Comparison of ENCODE assay signal across 8 mouse cellular contexts in genomic region chr6:148946409-148946742, GRCm38 (mm10). TPM values are rescaled to one million over a fixed set of nuclear protein-coding genes. Genes with fewer than 3 reads are reported as not detected.
A peak's percentile ranks its signal among the peaks of the same experiment; 100 is the strongest.
DNase-seq lines count a peak whose midpoint lies in the region; ATAC-seq and TF ChIP-seq lines count a peak whose summit lies in the region.

Sinhcaf (minus strand) TSS chr6:148946467.

- peak within 1 kb of the TSS; percentile 72 for H3K4me2 ChIP-seq in forebrain, embryonic 13.5 days
- peak within 1 kb of the TSS; percentile 100 for H3K4me2 ChIP-seq in liver, postnatal 0 days (ENCODE audit: low read depth, low read length)
- H3K4me2 ChIP-seq in neural tube, embryonic 14.5 days (ENCODE audit: low read depth, low read length): peak within 1 kb of the TSS; percentile 76

- no peak for TF ChIP-seq CTCF in ES-Bruce4 (IDR thresholded peaks at IDR 0.05; ENCODE audit: low read depth, low read length)
- TF ChIP-seq CTCF in liver, postnatal 0 days (IDR thresholded peaks at IDR 0.05; ENCODE audit: low read depth): no peak

- H3K27ac ChIP-seq in ES-Bruce4 (ENCODE audit: insufficient read depth, low read length): peak within 1 kb of the TSS; percentile 92
- peak within 1 kb of the TSS; percentile 93 for H3K27ac ChIP-seq in forebrain, embryonic 13.5 days
- peak within 1 kb of the TSS; percentile 90 for H3K27ac ChIP-seq in liver, postnatal 0 days (ENCODE audit: low read depth)
- peak within 1 kb of the TSS; percentile 76 for H3K27ac ChIP-seq in neural tube, embryonic 14.5 days (ENCODE audit: low read depth, low read length)

- intact Hi-C loops in heart, postnatal 10 days (cut with DNase I): loop anchor here (5.0 kb wide), 2 partner anchors 156 to 361 kb away; partner anchors contain the start of genes Dennd5b and Resf1

- WGBS in forebrain, embryonic 13.5 days: under 1% methylated on average over 47 of the region's 47 CpGs
- WGBS in large intestine, adult 2 months: 1% methylated on average over 47 of the region's 47 CpGs
- 0% methylated on average over 44 of the region's 47 CpGs for WGBS in liver, postnatal 0 days (ENCODE audit: insufficient replicate concordance)
- under 1% methylated on average over 35 of the region's 47 CpGs for WGBS in neural tube, embryonic 14.5 days

- H3K9ac ChIP-seq in ES-Bruce4 (ENCODE audit: low read depth, poor library complexity, severe bottlenecking): peak within 1 kb of the TSS; percentile 98
- H3K9ac ChIP-seq in forebrain, embryonic 13.5 days: peak within 1 kb of the TSS; percentile 98
- peak within 1 kb of the TSS; percentile 90 for H3K9ac ChIP-seq in liver, postnatal 0 days (replicated peaks)
- peak within 1 kb of the TSS; percentile 78 for H3K9ac ChIP-seq in neural tube, embryonic 14.5 days (replicated peaks; ENCODE audit: low read depth, low read length)

- TF ChIP-seq EP300 in ES-Bruce4 (IDR thresholded peaks at IDR 0.05; ENCODE audit: insufficient read depth, low read depth, low read length): peak; percentile 86
- TF ChIP-seq EP300 in liver, postnatal 0 days (IDR thresholded peaks at IDR 0.05; ENCODE audit: low read depth): no peak

- peaks cover 30% of the 10 kb centered on the region for H3K36me3 ChIP-seq in ES-Bruce4 (ENCODE audit: control insufficient read depth, insufficient read depth, low read length, poor library complexity, severe bottlenecking)
- H3K36me3 ChIP-seq in forebrain, embryonic 13.5 days (ENCODE audit: poor library complexity, severe bottlenecking): 0 out of 2 replicates have a peak, but pooled peaks cover 6% of the 10 kb centered on the region
- no peaks in the 10 kb centered on the region for H3K36me3 ChIP-seq in liver, postnatal 0 days (replicated peaks; ENCODE audit: insufficient read depth, low read length)
- H3K36me3 ChIP-seq in neural tube, embryonic 14.5 days (ENCODE audit: control insufficient read depth, insufficient read depth, low read length): no peaks in the 10 kb centered on the region

- H3K4me3 ChIP-seq in ES-Bruce4 (ENCODE audit: low read depth, low read length): peak within 1 kb of the TSS; percentile 88
- H3K4me3 ChIP-seq in forebrain, embryonic 13.5 days: peak within 1 kb of the TSS; percentile 93
- H3K4me3 ChIP-seq in liver, postnatal 0 days (ENCODE audit: low read depth, low read length): peak within 1 kb of the TSS; percentile 96
- H3K4me3 ChIP-seq in neural tube, embryonic 14.5 days (ENCODE audit: low read depth, low read length): peak within 1 kb of the TSS; percentile 90

- DNase-seq in heart, postnatal 10 days: peak; percentile 98
- peak; percentile 97 for DNase-seq in large intestine, adult 2 months (ENCODE audit: low read depth, low spot score)
- peak; percentile 99 for DNase-seq in liver, postnatal 0 days
- peak; percentile 98 for DNase-seq in testis, postnatal 10 days (ENCODE audit: low spot score)

- peak; percentile 90 for ATAC-seq in cerebellum, adult (ENCODE audit: insufficient number of reproducible peaks, low FRiP score, low TSS enrichment)
- peak; percentile 79 for ATAC-seq in forebrain, embryonic 13.5 days
- peak; percentile 81 for ATAC-seq in liver, postnatal 0 days
- peak; percentile 82 for ATAC-seq in neural tube, embryonic 14.5 days (ENCODE audit: low read depth)

- no peaks in the 10 kb centered on the region for H3K27me3 ChIP-seq in ES-Bruce4 (ENCODE audit: control insufficient read depth, insufficient read depth, low read length, poor library complexity, severe bottlenecking)
- H3K27me3 ChIP-seq in forebrain, embryonic 13.5 days: no peaks in the 10 kb centered on the region
- H3K27me3 ChIP-seq in liver, postnatal 0 days (ENCODE audit: insufficient read depth, low read length): no peaks in the 10 kb centered on the region
- H3K27me3 ChIP-seq in neural tube, embryonic 14.5 days (ENCODE audit: control insufficient read depth, insufficient read depth, low read length): no peaks in the 10 kb centered on the region

- H3K9me3 ChIP-seq in ES-Bruce4 (replicated peaks; ENCODE audit: control insufficient read depth, insufficient read depth, low read length, poor library complexity, severe bottlenecking): no peaks in the 10 kb centered on the region
- H3K9me3 ChIP-seq in forebrain, embryonic 13.5 days (replicated peaks): no peaks in the 10 kb centered on the region
- no peaks in the 10 kb centered on the region for H3K9me3 ChIP-seq in liver, postnatal 0 days (ENCODE audit: low read length)
- H3K9me3 ChIP-seq in neural tube, embryonic 14.5 days (ENCODE audit: control insufficient read depth, low read length): no peaks in the 10 kb centered on the region

- no peak for TF ChIP-seq POLR2A in ES-Bruce4 (IDR thresholded peaks at IDR 0.05; ENCODE audit: insufficient read depth, low read length)

- no peaks in the 10 kb centered on the region for H3K4me1 ChIP-seq in ES-Bruce4 (ENCODE audit: control insufficient read depth, insufficient read depth, low read length)
- H3K4me1 ChIP-seq in forebrain, embryonic 13.5 days: peaks cover 29% of the 10 kb centered on the region
- H3K4me1 ChIP-seq in liver, postnatal 0 days (ENCODE audit: insufficient read depth): peaks cover 13% of the 10 kb centered on the region
- peaks cover 9% of the 10 kb centered on the region; the same call in 1 of the 2 replicates for H3K4me1 ChIP-seq in neural tube, embryonic 14.5 days (ENCODE audit: control insufficient read depth, insufficient read depth, low read length)

RNA-seq across cellular contexts. Expression of gene Sinhcaf, which starts in this region (rescaled TPM):
- 406 and 461 TPM in 2 replicates for polyA plus RNA-seq in ES-Bruce4 (2011; ENCODE audit: insufficient read depth, insufficient read length, low read depth, missing spikeins)
- polyA plus RNA-seq in forebrain, embryonic 13.5 days (2015; fragmentation: Nextera tagmentation; extraction: Ambion mirVana): 187 and 207 TPM in 2 replicates
- 10 to 100 TPM in 1 of 2 experiments, 1 to 10 TPM in 1; 9.0 to 11.6 TPM for total RNA-seq in heart, postnatal 10 days (2021)
- 5.5 and 5.7 TPM in 2 replicates for polyA plus RNA-seq in large intestine, adult 2 months (2012; rRNA removed)
- 8.3 and 9.4 TPM in 2 replicates for polyA plus RNA-seq in liver, postnatal 0 days (2015; fragmentation: Nextera tagmentation; extraction: Ambion mirVana)
- 35.5 and 56.0 TPM in 2 replicates for polyA plus RNA-seq in neural tube, embryonic 14.5 days (2014; fragmentation: Nextera tagmentation; extraction: Ambion mirVana)

Comparison
In these comparisons a context has a peak if more than half of its experiments do, and no peak if none do; other contexts are left out.
1. Peak in every context shown above with its lines: DNase-seq, ATAC-seq, H3K4me3 ChIP-seq and H3K27ac ChIP-seq.